Comparison of ENCODE assay signal across 34 mouse cellular contexts in the genomic region with DNA sequence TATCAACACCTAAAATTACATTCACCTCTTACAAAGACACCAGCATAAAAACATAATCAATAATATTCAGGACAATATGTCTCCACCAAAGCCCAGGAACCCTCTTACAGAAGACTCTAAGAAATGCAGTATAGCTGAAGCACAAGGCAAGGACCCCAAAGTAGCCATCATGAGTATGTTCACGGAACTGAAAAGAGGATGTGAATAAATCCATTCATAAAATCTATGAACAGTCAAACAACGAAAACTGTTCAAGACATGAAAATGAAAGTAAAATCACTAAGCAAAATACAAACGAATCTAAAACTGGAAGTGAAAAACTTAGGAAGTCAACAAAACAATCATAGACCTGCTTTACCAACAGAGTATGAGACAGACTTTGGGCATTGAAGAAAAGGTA. TPM values are rescaled to one million over a fixed set of nuclear protein-coding genes. Genes with fewer than 3 reads are reported as not detected.
DNase-seq lines count a peak whose midpoint lies in the region; ATAC-seq lines count a peak whose summit lies in the region.
"Had no signal": no experiment of that assay in that cellular context is flagged by ENCODE, and none has a peak within 500 bp of the region (broad histone marks: within the 10 kb centered on the region; RNA-seq: fewer than 3 reads in every experiment).

No protein-coding gene starts in this region.

- intact Hi-C loops in gastrocnemius, postnatal 36 days (cut with DNase I) = no loop called here
- intact Hi-C loops in gastrocnemius, postnatal 14 days (cut with DNase I; ENCODE audit: low total_unique reads) = no loop called here

- DNase-seq in A20 (ENCODE audit: low read depth, low spot score) = peak; percentile 68
- no peak for DNase-seq in gastrocnemius, postnatal 36 days
- no peak for DNase-seq in adrenal gland, postnatal 10 days
- DNase-seq in gastrocnemius, postnatal 14 days = no peak
- DNase-seq: adrenal gland, postnatal 25 days; cerebellum, adult 2 months; cerebellum, postnatal 14 days; gastrocnemius, postnatal 25 days; heart, adult 2 months; heart, postnatal 4 days; kidney, adult 8-10 months; layer of hippocampus, adult 9-11 months; liver; midbrain, embryonic 14.5 days; spleen, adult 18-20 months; thymus, adult 18-20 months; thymus, postnatal 25 days had no signal

- peak; percentile 66 for ATAC-seq in activated CD4-positive, CD25-positive, alpha-beta regulatory T cell, adult 4 months
- peak; percentile 37 for ATAC-seq in inflammation-experienced regulatory T-cells, adult 6 months
- ATAC-seq in neutrophil, adult 5-6 weeks (ENCODE audit: extremely low read depth, insufficient number of reproducible peaks, low FRiP score, poor library complexity, severe bottlenecking) = peak; percentile 75
- ATAC-seq: forebrain, embryonic 13.5 days; Patski had no signal

RNA-seq across cellular contexts. Expression of a gene that starts 10.2 kb away (rescaled TPM):
- polyA plus RNA-seq in activated CD4-positive, CD25-positive, alpha-beta regulatory T cell, adult 4 months (2017; shearing (Covaris generic)) = not detected
- not detected for polyA plus RNA-seq in inflammation-experienced regulatory T-cells, adult 6 months (2017; shearing (Covaris generic))
- total RNA-seq in neutrophil, adult 5-6 weeks (2017) = 0.61 TPM in 1 of 2 replicates, not detected in the other
- total RNA-seq in gastrocnemius, postnatal 36 days (2021) = 1 to 10 TPM; 1.8 to 2.2 TPM
- under 1 TPM in 1 of 2 experiments, not detected in 1; 0.42 TPM for total RNA-seq in adrenal gland, postnatal 10 days (2021)
- under 1 TPM; 0.57 to 0.58 TPM for total RNA-seq in gastrocnemius, postnatal 14 days (2021)
- total RNA-seq: adrenal gland, postnatal 25 days; left cerebral cortex, adult 18-20 months; left cerebral cortex, postnatal 14 days; MEL had no signal
- polyA plus RNA-seq: embryonic facial prominence, embryonic 10.5 days; embryonic facial prominence, embryonic 15.5 days; forebrain, embryonic 13.5 days; heart, adult 2 months; hindbrain, embryonic 14.5 days; intestine, embryonic 14.5 days; kidney, postnatal 0 days; large intestine, adult 2 months; limb, embryonic 11.5 days; liver, embryonic 16.5 days; lung, embryonic 15.5 days; midbrain, embryonic 14.5 days had no signal

RNA-seq across cellular contexts. Expression of a gene that starts 56.8 kb away (rescaled TPM):
- polyA plus RNA-seq in activated CD4-positive, CD25-positive, alpha-beta regulatory T cell, adult 4 months (2017; shearing (Covaris generic)) = 10 to 100 TPM; 35.6 to 41.4 TPM
- 100 to 1,000 TPM in 1 of 3 experiments, 10 to 100 TPM in 2; 33.0 to 109 (median 34.2) TPM for polyA plus RNA-seq in inflammation-experienced regulatory T-cells, adult 6 months (2017; shearing (Covaris generic))
- 2.8 and 3.5 TPM in 2 replicates for total RNA-seq in neutrophil, adult 5-6 weeks (2017)
- 1 to 10 TPM; 2.8 to 3.5 TPM for total RNA-seq in gastrocnemius, postnatal 36 days (2021)
- total RNA-seq in adrenal gland, postnatal 10 days (2021) = 10 to 100 TPM; 20.1 to 32.0 TPM
- total RNA-seq in gastrocnemius, postnatal 14 days (2021) = 1 to 10 TPM; 2.4 to 3.0 TPM

RNA-seq across cellular contexts. Expression of a gene that starts 57.2 kb away (rescaled TPM):
- polyA plus RNA-seq in activated CD4-positive, CD25-positive, alpha-beta regulatory T cell, adult 4 months (2017; shearing (Covaris generic)) = 10 to 100 TPM; 20.2 to 24.3 TPM
- polyA plus RNA-seq in inflammation-experienced regulatory T-cells, adult 6 months (2017; shearing (Covaris generic)) = 10 to 100 TPM; 10.1 to 86.4 (median 28.2) TPM
- 330 and 346 TPM in 2 replicates for total RNA-seq in neutrophil, adult 5-6 weeks (2017)
- total RNA-seq in gastrocnemius, postnatal 36 days (2021) = 1 to 10 TPM; 2.6 to 6.0 TPM
- 10 to 100 TPM; 43.8 to 67.3 TPM for total RNA-seq in adrenal gland, postnatal 10 days (2021)
- 1 to 10 TPM; 6.9 to 7.4 TPM for total RNA-seq in gastrocnemius, postnatal 14 days (2021)

Comparison
In these comparisons a context has a peak if more than half of its experiments do, and no peak if none do; other contexts are left out.
1. RNA of a gene that starts 57.2 kb away (total RNA-seq): 330 to 346 TPM in neutrophil, adult 5-6 weeks and 43.8 to 67.3 TPM in adrenal gland, postnatal 10 days; 6.9 to 7.4 TPM in gastrocnemius, postnatal 14 days and 2.6 to 6.0 TPM in gastrocnemius, postnatal 36 days; every median in the first group is over 4 times any median in the second.
2. Peak in every context shown above with its lines, with median percentiles within 50 percentile points of each other: ATAC-seq.